Mouse (Mus musculus): ENCODE results near the gene Kmt2b. TPM values are rescaled to one million over a fixed set of nuclear protein-coding genes. Genes with fewer than 3 reads are reported as not detected.

Kmt2b gene
- polyA plus RNA-seq, 1 experiment from 2014 or later, result 5.7 TPM

DNA sequence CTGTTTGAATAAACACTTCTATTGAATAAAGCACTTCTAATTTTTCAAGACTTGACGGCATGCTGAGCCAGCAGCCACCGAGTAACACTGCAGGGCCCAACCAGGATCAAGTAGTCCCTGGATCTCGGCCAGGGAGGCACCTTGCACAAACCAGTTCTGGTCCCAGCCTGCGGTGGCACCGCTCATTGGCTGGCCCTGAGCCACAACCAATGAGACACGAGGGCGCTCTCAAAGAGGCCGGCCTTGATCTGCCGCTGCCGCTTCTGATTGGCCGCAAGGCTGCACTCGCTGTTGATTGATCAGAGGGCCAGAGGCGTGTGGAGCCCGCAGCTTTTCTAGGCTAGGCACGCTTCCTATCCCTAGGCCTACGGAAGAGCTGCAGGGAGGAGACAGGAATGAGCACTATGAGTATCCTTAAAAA, 11.4 kb upstream of the Kmt2b start:
- H3K9me3 ChIP-seq, result no peaks in the 10 kb centered on the region
- H3K27me3 ChIP-seq (replicated peaks), result peaks cover 23% of the 10 kb centered on the region
- H3K4me2 ChIP-seq, result peak overlapping the region; percentile 49
- ATAC-seq (ENCODE audit: extremely low read depth, insufficient number of reproducible peaks, low FRiP score, low TSS enrichment), result peak; percentile 85
- H3K36me3 ChIP-seq, result no peaks in the 10 kb centered on the region
- H3K27ac ChIP-seq (replicated peaks), result no peak overlapping the region
- WGBS, result under 1% methylated on average over 16 of the region's 16 CpGs
- 0 out of 2 replicates have a peak overlapping the region, but pooled peaks have one; percentile 21 for H3K9ac ChIP-seq
- H3K4me3 ChIP-seq, result no peak overlapping the region
- peaks cover 15% of the 10 kb centered on the region for H3K4me1 ChIP-seq

DNA sequence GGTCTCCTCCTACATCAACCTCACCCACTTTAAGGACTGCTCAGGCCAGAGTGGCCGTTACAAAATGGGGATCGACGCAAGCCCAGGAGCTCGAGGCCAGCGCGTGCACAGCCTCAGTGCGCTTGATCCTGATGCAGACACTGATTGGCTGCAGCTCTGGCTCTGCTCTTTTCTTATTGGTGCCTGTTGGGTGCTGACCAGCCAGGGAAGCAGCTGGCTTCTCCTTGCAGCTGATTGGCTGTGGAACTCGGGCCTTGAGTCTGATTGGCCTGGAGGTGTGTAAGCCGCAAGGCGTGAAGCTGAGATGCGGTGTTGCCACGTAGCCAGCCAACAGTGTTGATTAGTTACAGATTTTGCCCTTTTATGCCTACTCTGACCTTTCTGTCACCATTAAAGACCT, 10.3 kb upstream of the Kmt2b start, which contains the start of gene Zbtb32:
Gene Zbtb32, minus strand, starts transcription at position 124 of the 400 bp plus-strand sequence.
- Histone ChIP-seq H3K27ac (replicated peaks) (no peak within 1 kb of the TSS), H3K36me3 (no peaks in the 10 kb centered on the region), H3K4me3 (no peak within 1 kb of the TSS), H3K27me3 (replicated peaks) (peaks cover 30% of the 10 kb centered on the region), H3K4me2 (peak within 1 kb of the TSS; percentile 49; the same call in 1 of the 2 replicates), H3K9ac (no peak within 1 kb of the TSS), H3K4me1 (peaks cover 15% of the 10 kb centered on the region), H3K9me3 (no peaks in the 10 kb centered on the region)
- no peak for ATAC-seq (ENCODE audit: extremely low read depth, insufficient number of reproducible peaks, low FRiP score, low TSS enrichment)
- WGBS, result 88% methylated on average over 12 of the region's 12 CpGs

DNA sequence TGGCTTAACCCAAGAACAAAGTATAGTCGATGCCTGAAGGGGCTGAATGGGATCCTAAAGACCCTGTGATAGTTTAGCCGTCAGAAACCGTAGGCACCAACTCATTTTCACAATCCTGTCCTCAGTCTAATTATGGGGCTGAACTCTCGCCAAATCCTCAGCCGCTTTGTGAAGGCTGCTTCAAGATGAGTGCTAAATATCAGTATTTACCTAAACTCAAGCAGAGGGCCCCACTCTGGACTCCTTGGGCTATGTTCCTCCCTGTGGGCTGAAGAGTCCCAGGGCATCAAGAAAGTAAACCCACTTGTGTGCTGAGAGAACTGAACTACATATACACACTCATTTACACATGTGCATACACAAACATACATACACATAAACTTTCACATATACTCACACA, 8.3 kb upstream of the Kmt2b start:
- no peak overlapping the region for H3K4me2 ChIP-seq
- H3K27me3 ChIP-seq (replicated peaks), result peaks cover 30% of the 10 kb centered on the region
- no peaks in the 10 kb centered on the region for H3K9me3 ChIP-seq
- H3K4me1 ChIP-seq, result peaks cover 12% of the 10 kb centered on the region
- no peak overlapping the region for H3K27ac ChIP-seq (replicated peaks)
- 72% methylated on average over 5 of the region's 5 CpGs for WGBS
- H3K9ac ChIP-seq, result no peak overlapping the region
- no peak for ATAC-seq (ENCODE audit: extremely low read depth, insufficient number of reproducible peaks, low FRiP score, low TSS enrichment)
- no peak overlapping the region for H3K4me3 ChIP-seq
- H3K36me3 ChIP-seq, result no peaks in the 10 kb centered on the region

DNA sequence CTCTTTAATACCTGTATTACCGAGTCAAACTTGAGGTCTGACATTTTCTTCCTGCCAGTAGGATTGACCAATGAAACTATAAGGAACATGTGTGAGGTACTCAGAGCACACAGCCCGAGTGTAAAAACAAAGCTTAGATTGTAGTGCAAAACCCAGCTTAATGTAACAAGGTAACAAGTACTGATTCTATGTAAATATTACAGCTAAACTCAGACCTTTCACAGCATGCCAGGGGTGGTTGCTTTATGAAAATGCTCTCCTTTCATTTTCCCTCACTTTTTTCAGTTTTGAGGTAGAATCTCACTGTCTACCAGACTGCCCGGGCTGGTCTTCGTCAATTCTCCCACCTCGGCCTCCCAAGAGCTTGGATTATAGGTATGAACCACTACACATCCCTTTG, 7.6 kb upstream of the Kmt2b start:
- H3K4me2 ChIP-seq, result no peak overlapping the region
- H3K4me3 ChIP-seq, result no peak overlapping the region
- no peak for ATAC-seq (ENCODE audit: extremely low read depth, insufficient number of reproducible peaks, low FRiP score, low TSS enrichment)
- H3K27me3 ChIP-seq (replicated peaks), result peaks cover 30% of the 10 kb centered on the region
- H3K9me3 ChIP-seq, result no peaks in the 10 kb centered on the region
- no peak overlapping the region for H3K27ac ChIP-seq (replicated peaks)
- H3K4me1 ChIP-seq, result peaks cover 12% of the 10 kb centered on the region
- H3K9ac ChIP-seq, result no peak overlapping the region
- H3K36me3 ChIP-seq, result no peaks in the 10 kb centered on the region
- WGBS, result 72% methylated on average over 5 of the region's 5 CpGs

DNA sequence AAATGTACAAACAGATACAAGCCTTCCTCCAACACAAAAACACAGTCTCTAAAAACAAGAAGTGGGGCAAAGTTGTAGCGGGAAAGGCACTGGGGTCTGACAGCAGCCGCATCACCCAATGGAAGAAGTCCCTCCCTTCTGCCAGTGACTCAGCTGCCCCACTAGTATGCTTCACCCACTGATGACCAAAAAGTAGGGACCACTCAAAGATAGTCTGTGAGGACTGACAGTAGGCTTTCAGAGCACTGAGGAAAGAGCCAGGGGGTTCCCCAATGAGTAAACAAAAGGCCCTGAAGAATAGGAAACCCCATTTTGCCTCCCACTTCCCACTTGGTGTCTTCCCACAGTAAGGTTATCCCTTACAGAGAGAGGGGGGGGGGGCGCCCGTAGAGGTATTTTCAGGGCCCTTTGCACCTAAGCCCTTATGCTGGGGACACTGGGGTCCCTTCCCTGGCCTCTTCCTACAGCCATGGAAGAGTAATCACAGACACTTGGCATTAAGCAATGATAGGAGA, 6.0 kb upstream of the Kmt2b start:
- H3K9ac ChIP-seq, result no peak overlapping the region
- peaks cover 30% of the 10 kb centered on the region for H3K27me3 ChIP-seq (replicated peaks)
- H3K4me3 ChIP-seq, result no peak overlapping the region
- no peak for ATAC-seq (ENCODE audit: extremely low read depth, insufficient number of reproducible peaks, low FRiP score, low TSS enrichment)
- no peak overlapping the region for H3K27ac ChIP-seq (replicated peaks)
- no peak overlapping the region for H3K4me2 ChIP-seq
- no peaks in the 10 kb centered on the region for H3K36me3 ChIP-seq
- no peaks in the 10 kb centered on the region for H3K9me3 ChIP-seq
- H3K4me1 ChIP-seq, result peaks cover 9% of the 10 kb centered on the region
- WGBS, result 53% methylated on average over 4 of the region's 4 CpGs

DNA sequence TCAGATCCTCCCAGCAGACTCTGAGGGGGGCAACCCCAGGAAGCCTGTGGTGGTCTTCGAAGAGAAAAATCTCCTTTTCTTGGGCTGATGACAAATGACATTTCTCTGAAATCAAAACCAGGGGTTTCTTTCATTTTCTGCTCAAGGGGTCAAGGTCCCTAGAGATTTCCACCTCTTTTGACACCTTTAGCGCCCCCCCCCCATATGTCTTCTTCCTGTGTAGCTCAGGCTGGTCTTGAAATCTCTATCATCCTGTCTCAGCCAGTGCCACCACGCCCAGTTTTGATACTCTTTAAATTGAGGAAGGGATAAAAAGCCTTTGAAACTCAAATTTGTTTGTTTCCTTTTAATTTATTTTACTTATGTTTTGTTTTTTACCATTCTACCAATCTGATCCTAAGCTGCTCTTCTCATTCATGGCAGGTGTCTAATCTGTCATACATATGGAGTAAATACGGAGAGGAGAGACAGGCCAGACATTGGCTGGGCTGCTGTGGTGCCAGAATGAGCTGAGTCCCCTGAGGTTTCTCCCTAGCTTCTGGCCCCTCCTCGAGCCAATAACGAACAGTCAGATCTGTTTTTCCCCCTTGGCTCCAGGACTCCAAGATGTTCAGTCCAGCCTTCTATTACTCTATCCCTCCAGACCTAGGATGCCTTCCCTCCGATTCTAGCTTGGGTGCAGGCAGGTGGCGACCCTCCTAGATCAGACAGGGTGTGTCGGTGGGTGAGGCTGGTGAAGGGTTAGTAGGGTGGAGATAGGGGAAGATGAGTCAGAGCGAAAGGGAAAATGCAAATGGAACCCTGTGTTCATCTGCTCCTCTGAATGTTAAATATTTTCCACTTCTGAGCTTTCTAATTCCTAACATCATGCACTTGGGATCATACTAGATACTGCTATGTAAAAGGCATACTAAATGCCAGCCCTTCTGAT, 5.3 kb upstream of the Kmt2b start:
- Histone ChIP-seq H3K9ac (no peak overlapping the region), H3K9me3 (no peaks in the 10 kb centered on the region), H3K36me3 (no peaks in the 10 kb centered on the region), H3K27me3 (replicated peaks) (peaks cover 28% of the 10 kb centered on the region), H3K4me1 (peaks cover 8% of the 10 kb centered on the region), H3K4me2 (no peak overlapping the region), H3K27ac (replicated peaks) (no peak overlapping the region), H3K4me3 (no peak overlapping the region)
- no peak for ATAC-seq (ENCODE audit: extremely low read depth, insufficient number of reproducible peaks, low FRiP score, low TSS enrichment)
- 67% methylated on average over 10 of the region's 10 CpGs for WGBS

DNA sequence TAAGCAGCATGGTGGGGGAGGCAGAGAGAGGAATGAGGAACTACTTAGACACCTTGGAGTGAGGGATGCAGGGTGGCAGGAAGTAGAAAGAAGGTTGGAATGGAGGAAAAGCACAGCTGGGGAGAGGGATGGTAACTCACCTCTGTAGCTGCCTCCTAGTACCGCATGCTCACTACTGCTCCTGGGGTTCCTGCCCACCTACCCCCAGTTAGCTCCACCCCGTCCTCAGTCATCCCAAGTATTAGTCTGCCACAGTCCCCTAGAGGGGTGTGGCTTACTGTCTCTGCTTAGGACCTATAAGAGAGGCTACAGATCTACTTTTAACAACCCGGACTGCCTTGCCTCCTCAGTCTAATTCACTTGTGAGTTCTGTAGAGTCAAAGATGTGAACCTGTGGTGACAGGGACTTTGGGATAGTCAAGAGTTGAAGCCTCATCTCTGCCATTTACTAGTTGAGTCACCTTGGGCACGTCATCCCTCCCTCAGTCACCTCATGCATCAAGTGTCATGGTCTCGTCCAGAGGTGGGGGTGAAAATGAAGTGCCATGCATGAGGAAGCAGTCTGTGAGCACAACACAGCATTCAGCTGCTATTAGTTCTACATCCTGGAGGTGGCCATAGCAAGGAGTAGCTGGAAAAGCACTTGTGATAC, 4.4 kb upstream of the Kmt2b start:
- Histone ChIP-seq H3K27ac (replicated peaks) (no peak overlapping the region), H3K27me3 (replicated peaks) (peaks cover 26% of the 10 kb centered on the region), H3K36me3 (no peaks in the 10 kb centered on the region), H3K9ac (no peak overlapping the region), H3K9me3 (no peaks in the 10 kb centered on the region), H3K4me2 (no peak overlapping the region), H3K4me3 (no peak overlapping the region), H3K4me1 (peaks cover 8% of the 10 kb centered on the region)
- whole genome bisulfite sequencing, result 34% methylated on average over 5 of the region's 5 CpGs
- ATAC-seq (ENCODE audit: extremely low read depth, insufficient number of reproducible peaks, low FRiP score, low TSS enrichment), result no peak

DNA sequence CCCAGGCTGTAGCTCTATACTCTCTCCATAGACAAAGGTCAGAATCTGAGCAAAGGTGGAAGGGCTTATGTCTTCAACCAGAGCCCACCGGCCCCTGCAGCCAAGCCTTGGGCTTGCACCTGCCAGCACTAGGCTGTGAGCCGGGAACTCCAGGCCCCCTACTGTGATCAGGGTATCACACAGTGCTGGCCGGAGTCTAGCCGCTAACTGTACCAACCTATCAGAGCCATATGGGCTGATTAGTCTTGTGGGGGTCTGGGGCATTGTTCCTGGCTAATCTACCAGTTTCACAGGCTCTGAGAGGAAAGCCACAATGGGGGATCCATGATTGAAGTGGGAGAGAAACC, 3.1 kb upstream of the Kmt2b start:
- 50% methylated on average over 4 of the region's 4 CpGs for WGBS
- H3K4me2 ChIP-seq, result no peak overlapping the region
- peaks cover 4% of the 10 kb centered on the region for H3K36me3 ChIP-seq
- H3K4me3 ChIP-seq, result no peak overlapping the region
- ATAC-seq (ENCODE audit: extremely low read depth, insufficient number of reproducible peaks, low FRiP score, low TSS enrichment), result no peak
- 0 out of 2 replicates have a peak overlapping the region, but pooled peaks have one; percentile 7 for H3K9ac ChIP-seq
- peaks cover 17% of the 10 kb centered on the region for H3K27me3 ChIP-seq (replicated peaks)
- no peaks in the 10 kb centered on the region for H3K9me3 ChIP-seq
- peaks cover 20% of the 10 kb centered on the region for H3K4me1 ChIP-seq
- no peak overlapping the region for H3K27ac ChIP-seq (replicated peaks)

DNA sequence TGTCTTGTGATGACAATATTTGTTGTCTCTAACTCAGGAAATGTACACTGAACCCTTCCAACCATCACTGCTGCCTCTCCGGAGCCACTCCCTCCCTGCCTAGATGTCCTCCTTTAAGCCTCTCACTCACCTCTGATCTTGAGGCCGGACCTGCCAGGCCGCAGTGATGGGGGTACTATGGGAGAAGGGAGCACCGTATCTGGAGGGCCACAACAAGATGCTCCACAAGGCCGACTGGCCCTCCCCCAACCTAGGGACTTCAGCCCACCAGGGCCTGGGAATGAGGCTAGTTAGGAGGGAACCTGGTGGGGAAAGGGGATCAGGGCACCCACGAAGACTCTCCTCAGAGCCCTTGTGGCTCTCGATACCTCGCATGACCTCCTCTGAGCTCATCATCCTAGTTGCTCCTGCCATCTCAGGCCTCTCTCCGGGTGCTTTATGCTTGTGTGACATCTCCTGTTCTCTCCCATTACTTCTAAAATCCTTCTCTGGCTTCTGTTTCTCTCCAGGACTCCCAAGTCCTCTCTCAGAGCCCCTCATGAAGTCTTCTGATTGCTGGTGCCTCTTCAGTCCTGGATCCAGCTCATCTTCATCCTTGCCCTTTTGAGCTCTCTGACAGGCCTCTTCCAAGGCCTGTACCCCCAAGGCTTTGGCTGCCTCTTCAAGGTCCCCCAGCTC, 2.5 kb upstream of the Kmt2b start:
- peaks cover 23% of the 10 kb centered on the region for H3K4me1 ChIP-seq
- H3K9ac ChIP-seq, result peak overlapping the region; percentile 50; the same call in 1 of the 2 replicates
- no peak overlapping the region for H3K4me2 ChIP-seq
- no peak overlapping the region for H3K4me3 ChIP-seq
- no peaks in the 10 kb centered on the region for H3K9me3 ChIP-seq
- ATAC-seq (ENCODE audit: extremely low read depth, insufficient number of reproducible peaks, low FRiP score, low TSS enrichment), result no peak
- peaks cover 9% of the 10 kb centered on the region for H3K36me3 ChIP-seq
- WGBS, result 77% methylated on average over 9 of the region's 9 CpGs
- peaks cover 15% of the 10 kb centered on the region for H3K27me3 ChIP-seq (replicated peaks)
- H3K27ac ChIP-seq (replicated peaks), result no peak overlapping the region

DNA sequence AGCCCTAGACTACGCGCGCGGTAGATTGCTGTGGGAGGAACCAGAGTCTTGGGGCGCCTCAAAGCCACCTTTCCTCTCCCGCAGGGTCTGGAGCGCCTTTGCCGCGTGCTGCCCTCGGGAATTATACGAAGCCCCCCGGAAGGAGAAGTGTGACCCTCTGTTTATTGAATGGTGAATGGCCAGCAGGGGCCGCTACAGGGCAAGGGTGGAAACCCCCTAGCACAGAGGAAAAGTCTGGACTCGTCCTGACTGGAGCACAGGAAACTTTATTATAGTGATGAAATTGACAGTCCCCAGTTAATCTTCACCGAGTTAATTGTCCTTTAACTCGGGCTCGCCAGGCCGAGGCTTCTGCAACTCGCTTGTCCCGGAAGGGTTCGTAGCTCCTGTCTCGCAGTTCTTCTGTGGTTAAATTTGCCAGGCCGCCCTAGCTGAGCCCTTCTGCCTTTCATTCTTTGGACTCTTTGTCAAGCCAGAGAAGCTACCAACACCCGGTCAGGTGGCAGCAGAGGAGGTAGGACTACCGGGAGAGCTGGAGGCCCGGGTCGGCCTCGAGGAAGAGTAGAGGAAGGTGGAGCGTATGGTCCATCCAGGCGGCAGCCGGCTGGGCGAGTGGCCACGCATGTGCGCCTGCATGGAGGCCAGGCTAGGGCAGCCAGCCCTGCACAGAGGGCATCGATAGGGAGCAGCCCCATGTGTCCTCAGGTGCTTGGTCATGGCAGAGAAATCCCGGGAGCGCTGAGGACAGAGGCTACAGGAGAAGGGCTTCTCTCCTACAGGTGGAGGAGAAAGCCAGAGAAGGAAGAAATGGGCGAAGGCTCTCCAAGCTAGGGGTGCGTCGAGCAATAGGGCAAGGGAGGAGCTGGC, 1.1 kb upstream of the Kmt2b start:
- peaks cover 4% of the 10 kb centered on the region for H3K27me3 ChIP-seq (replicated peaks)
- peak overlapping the region; percentile 96 for H3K9ac ChIP-seq
- H3K9me3 ChIP-seq, result no peaks in the 10 kb centered on the region
- H3K4me1 ChIP-seq, result peaks cover 23% of the 10 kb centered on the region
- ATAC-seq (ENCODE audit: extremely low read depth, insufficient number of reproducible peaks, low FRiP score, low TSS enrichment), result peak; percentile 29; the same call in 1 of the 2 replicates
- 26% methylated on average over 40 of the region's 40 CpGs for WGBS
- H3K36me3 ChIP-seq, result peaks cover 23% of the 10 kb centered on the region
- H3K27ac ChIP-seq (replicated peaks), result peak overlapping the region; percentile 90
- H3K4me2 ChIP-seq, result peak overlapping the region; percentile 98
- H3K4me3 ChIP-seq, result peak overlapping the region; percentile 80
